Mouse (Mus musculus): ENCODE data around the gene Rapgef6. TPM values are rescaled to one million over a fixed set of nuclear protein-coding genes. Genes with fewer than 3 reads are reported as not detected.

The Rapgef6 gene
- polyA plus RNA-seq, 1 experiment from 2014 or later, result 40.9 TPM

- Histone ChIP-seq H3K4me2 (ENCODE audit: low read length) (peak overlapping the region; percentile 86), H3K27ac (ENCODE audit: low read length) (peak overlapping the region; percentile 97), H3K4me3 (replicated peaks; ENCODE audit: low read length) (peak overlapping the region; percentile 100), H3K36me3 (ENCODE audit: control insufficient read depth, insufficient read depth) (no peaks in the 10 kb centered on the region), H3K9me3 (ENCODE audit: control insufficient read depth, low read length) (no peaks in the 10 kb centered on the region), H3K9ac (replicated peaks; ENCODE audit: low read depth, low read length) (peak overlapping the region; percentile 73), H3K4me1 (replicated peaks; ENCODE audit: control insufficient read depth, insufficient read depth, low read length) (peaks cover 21% of the 10 kb centered on the region), H3K27me3 (replicated peaks; ENCODE audit: control insufficient read depth, insufficient read depth, low read length) (no peaks in the 10 kb centered on the region)
- WGBS, result under 1% methylated on average over 18 of the region's 18 CpGs
- peak; percentile 0; the same call in 1 of the 2 replicates for ATAC-seq
Observed at GRCm38 (mm10) chr11:54521927-54522528, 619 bp upstream of the Rapgef6 start.

- Histone ChIP-seq H3K27ac (ENCODE audit: low read length) (no peak overlapping the region), H3K4me2 (ENCODE audit: low read length) (peak overlapping the region; percentile 91), H3K36me3 (ENCODE audit: control insufficient read depth, insufficient read depth) (no peaks in the 10 kb centered on the region), H3K9me3 (ENCODE audit: control insufficient read depth, low read length) (no peaks in the 10 kb centered on the region), H3K4me3 (replicated peaks; ENCODE audit: low read length) (peak overlapping the region; percentile 100), H3K4me1 (replicated peaks; ENCODE audit: control insufficient read depth, insufficient read depth, low read length) (peaks cover 21% of the 10 kb centered on the region), H3K9ac (replicated peaks; ENCODE audit: low read depth, low read length) (peak overlapping the region; percentile 83), H3K27me3 (replicated peaks; ENCODE audit: control insufficient read depth, insufficient read depth, low read length) (no peaks in the 10 kb centered on the region)
- ATAC-seq, result no peak
- WGBS, result 15% methylated on average over 10 of the region's 10 CpGs
Observed at GRCm38 (mm10) chr11:54523431-54524001, 869 bp downstream of the Rapgef6 start.

GRCm38 (mm10) chr11:54528002-54528401 lies 5.4 kb downstream of the Rapgef6 start:
- no peak overlapping the region for H3K27ac ChIP-seq (ENCODE audit: low read length)
- H3K36me3 ChIP-seq (ENCODE audit: control insufficient read depth, insufficient read depth), result no peaks in the 10 kb centered on the region
- no peak overlapping the region for H3K9ac ChIP-seq (replicated peaks; ENCODE audit: low read depth, low read length)
- H3K4me3 ChIP-seq (replicated peaks; ENCODE audit: low read length), result no peak overlapping the region
- H3K4me1 ChIP-seq (replicated peaks; ENCODE audit: control insufficient read depth, insufficient read depth, low read length), result peaks cover 17% of the 10 kb centered on the region
- H3K9me3 ChIP-seq (ENCODE audit: control insufficient read depth, low read length), result no peaks in the 10 kb centered on the region
- H3K27me3 ChIP-seq (replicated peaks; ENCODE audit: control insufficient read depth, insufficient read depth, low read length), result no peaks in the 10 kb centered on the region
- ATAC-seq, result no peak
- 92% methylated on average over 2 of the region's 2 CpGs for WGBS
- no peak overlapping the region for H3K4me2 ChIP-seq (ENCODE audit: low read length)

- Histone ChIP-seq H3K9me3 (ENCODE audit: control insufficient read depth, low read length) (no peaks in the 10 kb centered on the region), H3K4me2 (ENCODE audit: low read length) (no peak overlapping the region), H3K36me3 (ENCODE audit: control insufficient read depth, insufficient read depth) (no peaks in the 10 kb centered on the region), H3K4me1 (replicated peaks; ENCODE audit: control insufficient read depth, insufficient read depth, low read length) (peaks cover 6% of the 10 kb centered on the region; the same call in 1 of the 2 replicates), H3K27ac (ENCODE audit: low read length) (no peak overlapping the region), H3K4me3 (replicated peaks; ENCODE audit: low read length) (no peak overlapping the region), H3K27me3 (replicated peaks; ENCODE audit: control insufficient read depth, insufficient read depth, low read length) (no peaks in the 10 kb centered on the region), H3K9ac (replicated peaks; ENCODE audit: low read depth, low read length) (no peak overlapping the region)
- WGBS, result 51% methylated on average over 1 of the region's 1 CpGs
- no peak for ATAC-seq
Observed at GRCm38 (mm10) chr11:54530391-54530790, 7.7 kb downstream of the Rapgef6 start.

GRCm38 (mm10) chr11:54530916-54531315 lies 8.3 kb downstream of the Rapgef6 start:
- no peak overlapping the region for H3K4me2 ChIP-seq (ENCODE audit: low read length)
- 88% methylated on average over 1 of the region's 1 CpGs for WGBS
- no peak overlapping the region for H3K9ac ChIP-seq (replicated peaks; ENCODE audit: low read depth, low read length)
- H3K9me3 ChIP-seq (ENCODE audit: control insufficient read depth, low read length), result no peaks in the 10 kb centered on the region
- H3K27ac ChIP-seq (ENCODE audit: low read length), result no peak overlapping the region
- no peaks in the 10 kb centered on the region for H3K36me3 ChIP-seq (ENCODE audit: control insufficient read depth, insufficient read depth)
- H3K27me3 ChIP-seq (replicated peaks; ENCODE audit: control insufficient read depth, insufficient read depth, low read length), result no peaks in the 10 kb centered on the region
- ATAC-seq, result no peak
- H3K4me1 ChIP-seq (replicated peaks; ENCODE audit: control insufficient read depth, insufficient read depth, low read length), result peaks cover 4% of the 10 kb centered on the region; the same call in 1 of the 2 replicates
- H3K4me3 ChIP-seq (replicated peaks; ENCODE audit: low read length), result no peak overlapping the region

GRCm38 (mm10) chr11:54533834-54534233 lies 11.2 kb downstream of the Rapgef6 start:
- Histone ChIP-seq H3K4me1 (replicated peaks; ENCODE audit: control insufficient read depth, insufficient read depth, low read length) (peaks cover 4% of the 10 kb centered on the region), H3K27ac (ENCODE audit: low read length) (no peak overlapping the region), H3K9ac (replicated peaks; ENCODE audit: low read depth, low read length) (no peak overlapping the region), H3K9me3 (ENCODE audit: control insufficient read depth, low read length) (no peaks in the 10 kb centered on the region), H3K36me3 (ENCODE audit: control insufficient read depth, insufficient read depth) (no peaks in the 10 kb centered on the region), H3K4me2 (ENCODE audit: low read length) (no peak overlapping the region), H3K4me3 (replicated peaks; ENCODE audit: low read length) (no peak overlapping the region), H3K27me3 (replicated peaks; ENCODE audit: control insufficient read depth, insufficient read depth, low read length) (no peaks in the 10 kb centered on the region)
- WGBS, result 87% methylated on average over 2 of the region's 2 CpGs
- no peak for ATAC-seq

GRCm38 (mm10) chr11:54534871-54535270 lies 12.2 kb downstream of the Rapgef6 start:
- WGBS, result 48% methylated on average over 6 of the region's 6 CpGs
- peaks cover 11% of the 10 kb centered on the region for H3K4me1 ChIP-seq (replicated peaks; ENCODE audit: control insufficient read depth, insufficient read depth, low read length)
- peak; percentile 38; the same call in 1 of the 2 replicates for ATAC-seq

GRCm38 (mm10) chr11:54539031-54539430 lies 16.4 kb downstream of the Rapgef6 start:
- Histone ChIP-seq H3K4me3 (replicated peaks; ENCODE audit: low read length) (no peak overlapping the region), H3K4me1 (replicated peaks; ENCODE audit: control insufficient read depth, insufficient read depth, low read length) (peaks cover 14% of the 10 kb centered on the region), H3K9ac (replicated peaks; ENCODE audit: low read depth, low read length) (no peak overlapping the region), H3K4me2 (ENCODE audit: low read length) (no peak overlapping the region), H3K27me3 (replicated peaks; ENCODE audit: control insufficient read depth, insufficient read depth, low read length) (no peaks in the 10 kb centered on the region), H3K9me3 (ENCODE audit: control insufficient read depth, low read length) (no peaks in the 10 kb centered on the region), H3K36me3 (ENCODE audit: control insufficient read depth, insufficient read depth) (no peaks in the 10 kb centered on the region), H3K27ac (ENCODE audit: low read length) (peak overlapping the region; percentile 14; the same call in 1 of the 2 replicates)
- WGBS, result 66% methylated on average over 2 of the region's 2 CpGs
- ATAC-seq, result no peak

More at GRCm38 (mm10) chr11:54534871-54535270, 12.2 kb downstream of the Rapgef6 start:
- Histone ChIP-seq H3K27ac (ENCODE audit: low read length) (no peak overlapping the region), H3K9me3 (ENCODE audit: control insufficient read depth, low read length) (no peaks in the 10 kb centered on the region), H3K36me3 (ENCODE audit: control insufficient read depth, insufficient read depth) (no peaks in the 10 kb centered on the region), H3K27me3 (replicated peaks; ENCODE audit: control insufficient read depth, insufficient read depth, low read length) (no peaks in the 10 kb centered on the region), H3K4me2 (ENCODE audit: low read length) (no peak overlapping the region), H3K9ac (replicated peaks; ENCODE audit: low read depth, low read length) (no peak overlapping the region), H3K4me3 (replicated peaks; ENCODE audit: low read length) (no peak overlapping the region)

- Histone ChIP-seq H3K4me1 (replicated peaks; ENCODE audit: control insufficient read depth, insufficient read depth, low read length) (peaks cover 14% of the 10 kb centered on the region), H3K27me3 (replicated peaks; ENCODE audit: control insufficient read depth, insufficient read depth, low read length) (no peaks in the 10 kb centered on the region), H3K9me3 (ENCODE audit: control insufficient read depth, low read length) (no peaks in the 10 kb centered on the region), H3K4me3 (replicated peaks; ENCODE audit: low read length) (no peak overlapping the region), H3K9ac (replicated peaks; ENCODE audit: low read depth, low read length) (no peak overlapping the region), H3K27ac (ENCODE audit: low read length) (no peak overlapping the region; the same call in 1 of the 2 replicates), H3K36me3 (ENCODE audit: control insufficient read depth, insufficient read depth) (no peaks in the 10 kb centered on the region), H3K4me2 (ENCODE audit: low read length) (no peak overlapping the region)
- peak; percentile 52 for ATAC-seq
- WGBS, result 55% methylated on average over 2 of the region's 2 CpGs
Observed at GRCm38 (mm10) chr11:54539486-54539885, 16.8 kb downstream of the Rapgef6 start.

Measured in forebrain, embryonic 16.5 days (tissue).